Mouse (Mus musculus): Measurements from ENCODE around the gene Slit1. TPM values are rescaled to one million over a fixed set of nuclear protein-coding genes. Genes with fewer than 3 reads are reported as not detected.

Slit1 gene
- total RNA-seq, 1 experiment from 2014 or later = 0.05 TPM

DNA sequence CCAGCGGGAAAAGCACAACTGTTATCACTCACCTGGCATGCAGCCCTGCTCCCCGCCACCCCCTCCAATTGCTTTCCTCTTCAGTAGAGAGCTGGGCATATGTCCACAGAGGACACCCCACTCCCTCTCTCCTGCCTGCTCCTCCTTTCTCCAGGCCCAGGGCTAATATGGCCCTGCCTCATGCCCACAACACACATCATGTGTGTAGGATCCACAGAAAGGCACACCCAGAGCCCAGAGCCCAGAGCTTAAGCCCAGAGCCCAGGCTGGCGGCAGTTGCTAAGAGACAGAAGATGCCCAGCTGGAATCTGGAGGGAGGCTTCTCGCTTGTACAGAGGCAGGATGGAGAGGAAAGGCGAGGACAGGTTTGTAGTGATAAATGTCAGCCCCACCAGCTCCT lies 49.7 kb downstream of the Slit1 start:
- no peak for ATAC-seq (replicated peaks; ENCODE audit: low read depth, poor library complexity, severe bottlenecking)

DNA sequence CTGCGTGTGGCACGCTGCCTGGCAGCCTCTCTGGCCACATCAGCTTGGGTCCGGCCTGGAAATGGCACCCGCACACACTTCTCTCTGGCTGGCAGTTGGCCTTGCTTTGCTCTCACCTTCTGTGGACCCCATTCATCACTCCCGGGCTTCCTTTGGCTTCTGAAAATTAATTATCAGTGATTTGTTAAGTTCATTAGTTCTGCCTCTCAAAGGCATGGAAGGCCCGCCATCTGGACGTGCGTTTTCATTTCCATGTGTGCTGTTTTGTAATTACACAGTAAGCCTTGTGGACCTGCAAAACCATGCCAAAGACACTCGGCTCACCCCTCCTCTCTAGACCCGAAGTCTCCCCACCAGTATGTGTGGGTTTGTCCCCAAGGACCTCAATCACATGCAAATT lies 53.4 kb downstream of the Slit1 start:
- ATAC-seq (replicated peaks; ENCODE audit: low read depth, poor library complexity, severe bottlenecking) = no peak

- ATAC-seq (replicated peaks; ENCODE audit: low read depth, poor library complexity, severe bottlenecking) = no peak
Observed at GRCm38 (mm10) chr19:41688251-41688650, 55.2 kb downstream of the Slit1 start.

GRCm38 (mm10) chr19:41687836-41688235 lies 55.6 kb downstream of the Slit1 start:
- ATAC-seq (replicated peaks; ENCODE audit: low read depth, poor library complexity, severe bottlenecking) = no peak

- ATAC-seq (replicated peaks; ENCODE audit: low read depth, poor library complexity, severe bottlenecking) = no peak
Observed at GRCm38 (mm10) chr19:41686194-41686593, 57.3 kb downstream of the Slit1 start.

- ATAC-seq (replicated peaks; ENCODE audit: low read depth, poor library complexity, severe bottlenecking) = no peak
Observed at GRCm38 (mm10) chr19:41685453-41686086, 57.9 kb downstream of the Slit1 start.

- no peak for ATAC-seq (replicated peaks; ENCODE audit: low read depth, poor library complexity, severe bottlenecking)
Observed at GRCm38 (mm10) chr19:41684874-41685273, 58.6 kb downstream of the Slit1 start.

GRCm38 (mm10) chr19:41683951-41684350 lies 59.5 kb downstream of the Slit1 start:
- no peak for ATAC-seq (replicated peaks; ENCODE audit: low read depth, poor library complexity, severe bottlenecking)

GRCm38 (mm10) chr19:41680267-41680666 lies 63.2 kb downstream of the Slit1 start:
- no peak for ATAC-seq (replicated peaks; ENCODE audit: low read depth, poor library complexity, severe bottlenecking)

- no peak for ATAC-seq (replicated peaks; ENCODE audit: low read depth, poor library complexity, severe bottlenecking)
Observed at GRCm38 (mm10) chr19:41679028-41679427, 64.4 kb downstream of the Slit1 start.

DNA sequence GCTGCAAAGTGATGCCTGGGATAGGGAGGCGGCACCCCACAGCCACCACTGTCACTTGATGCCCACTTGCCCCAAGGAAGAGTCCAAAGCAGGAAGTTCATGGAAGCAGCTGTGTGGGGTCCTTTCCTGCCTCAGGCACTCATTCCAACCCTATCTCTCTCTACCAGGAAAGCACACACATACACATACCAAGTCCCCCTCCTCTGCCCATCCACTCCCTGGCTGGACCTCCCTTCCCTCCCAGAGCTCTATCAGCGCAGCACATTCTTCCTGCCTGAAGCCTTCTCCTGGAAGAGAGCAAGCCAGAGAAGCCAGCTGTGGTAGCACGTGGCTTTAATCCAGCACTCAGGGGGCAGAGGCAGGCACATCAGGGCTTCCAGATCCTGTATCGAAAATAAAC lies 65.9 kb downstream of the Slit1 start:
- ATAC-seq (replicated peaks; ENCODE audit: low read depth, poor library complexity, severe bottlenecking) = peak; percentile 64

DNA sequence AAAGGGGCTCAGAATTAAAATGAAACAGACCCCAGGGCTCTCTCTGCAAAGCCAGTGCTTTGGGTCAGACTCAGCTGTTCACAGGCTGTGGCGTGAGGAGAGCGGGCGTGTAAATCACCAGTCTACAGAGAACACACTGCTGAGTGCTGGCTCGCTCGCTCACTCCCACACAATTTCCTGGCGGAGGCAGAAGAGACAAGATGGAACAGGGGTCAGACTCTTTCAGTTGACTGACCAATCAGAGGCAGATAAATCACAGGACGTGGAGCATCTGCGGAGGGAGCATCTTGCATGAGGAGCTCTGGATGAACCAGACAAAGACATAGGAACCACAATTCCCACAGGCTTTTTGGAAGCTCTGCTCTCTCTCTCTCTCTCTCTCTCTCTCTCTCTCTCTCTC lies 67.9 kb downstream of the Slit1 start:
- ATAC-seq (replicated peaks; ENCODE audit: low read depth, poor library complexity, severe bottlenecking) = no peak

- ATAC-seq (replicated peaks; ENCODE audit: low read depth, poor library complexity, severe bottlenecking) = no peak
Observed at GRCm38 (mm10) chr19:41674366-41674765, 69.1 kb downstream of the Slit1 start.

- ATAC-seq (replicated peaks; ENCODE audit: low read depth, poor library complexity, severe bottlenecking) = no peak
Observed at GRCm38 (mm10) chr19:41672836-41673235, 70.6 kb downstream of the Slit1 start.

DNA sequence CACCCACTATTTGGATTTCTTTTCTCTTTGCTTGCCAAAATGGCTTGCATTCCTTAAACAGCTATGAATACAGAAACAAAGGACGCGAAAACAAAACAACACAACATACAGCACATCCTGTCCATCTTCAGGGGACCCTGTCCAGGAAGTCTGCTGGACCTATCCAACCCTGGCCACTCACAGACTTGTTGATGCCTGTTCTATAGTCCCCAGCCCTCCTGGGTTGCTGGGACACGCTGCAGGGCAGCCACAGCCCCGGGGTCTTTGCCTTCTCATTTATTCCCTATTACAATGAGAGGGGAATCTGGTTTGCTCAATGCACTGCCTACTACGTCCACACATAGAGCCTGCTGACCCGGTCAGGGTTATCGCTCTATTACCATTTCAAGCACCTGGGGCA lies 72.5 kb downstream of the Slit1 start:
- ATAC-seq (replicated peaks; ENCODE audit: low read depth, poor library complexity, severe bottlenecking) = no peak

- no peak for ATAC-seq (replicated peaks; ENCODE audit: low read depth, poor library complexity, severe bottlenecking)
Observed at GRCm38 (mm10) chr19:41670473-41670872, 73.0 kb downstream of the Slit1 start.

DNA sequence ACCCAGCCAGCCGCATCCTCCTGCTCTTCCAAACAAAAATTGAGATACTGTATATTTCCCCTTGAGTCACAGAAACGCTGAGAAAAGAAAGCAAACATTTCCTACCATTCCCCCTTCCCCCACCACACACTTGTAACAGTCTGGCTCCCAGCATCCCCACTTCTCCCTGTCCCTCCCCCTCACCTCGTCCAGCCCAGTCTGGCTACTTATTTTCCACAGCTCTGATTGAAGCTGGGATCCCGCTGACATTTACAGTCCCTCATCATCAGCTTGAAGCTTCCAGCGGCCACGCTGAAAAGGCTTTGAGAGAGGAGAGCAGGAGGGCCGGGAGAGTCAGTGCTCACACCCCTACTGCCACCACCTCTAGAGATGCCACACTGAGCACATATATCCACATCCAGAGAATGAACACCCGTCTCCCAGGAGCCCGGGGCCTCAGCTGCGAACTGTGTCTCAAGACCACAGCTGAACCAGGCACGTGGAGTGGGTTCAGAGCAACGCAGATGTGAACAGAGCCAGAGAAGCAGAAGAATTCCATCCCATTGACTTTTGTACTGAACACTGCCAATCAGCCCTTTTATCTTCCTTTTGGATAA lies 73.6 kb downstream of the Slit1 start:
- no peak for ATAC-seq (replicated peaks; ENCODE audit: low read depth, poor library complexity, severe bottlenecking)

GRCm38 (mm10) chr19:41667591-41667990 lies 75.9 kb downstream of the Slit1 start:
- no peak for ATAC-seq (replicated peaks; ENCODE audit: low read depth, poor library complexity, severe bottlenecking)

DNA sequence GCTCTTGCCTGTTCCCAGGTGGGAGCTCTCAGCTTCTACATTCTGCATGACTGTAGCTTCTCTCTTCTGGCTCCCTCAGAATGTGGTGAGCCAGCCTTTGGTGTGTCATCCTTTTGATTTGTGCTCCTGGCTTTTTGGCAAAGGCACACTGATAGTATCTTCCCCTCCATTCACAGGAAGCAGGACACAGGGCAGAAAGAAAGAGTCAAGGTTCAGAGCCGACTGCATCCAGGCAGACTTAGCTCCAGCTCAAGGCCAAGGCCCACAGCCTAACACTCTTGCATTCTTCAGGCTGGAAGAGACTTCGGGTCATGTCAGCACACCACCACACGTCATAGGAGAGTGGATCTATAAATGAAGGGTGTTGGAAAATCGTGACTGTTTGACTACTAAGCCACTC lies 77.5 kb downstream of the Slit1 start:
- ATAC-seq (replicated peaks; ENCODE audit: low read depth, poor library complexity, severe bottlenecking) = no peak

GRCm38 (mm10) chr19:41663506-41664242 lies 79.8 kb downstream of the Slit1 start:
- no peak for ATAC-seq (replicated peaks; ENCODE audit: low read depth, poor library complexity, severe bottlenecking)

GRCm38 (mm10) chr19:41661466-41661865 lies 82.0 kb downstream of the Slit1 start:
- ATAC-seq (replicated peaks; ENCODE audit: low read depth, poor library complexity, severe bottlenecking) = no peak

DNA sequence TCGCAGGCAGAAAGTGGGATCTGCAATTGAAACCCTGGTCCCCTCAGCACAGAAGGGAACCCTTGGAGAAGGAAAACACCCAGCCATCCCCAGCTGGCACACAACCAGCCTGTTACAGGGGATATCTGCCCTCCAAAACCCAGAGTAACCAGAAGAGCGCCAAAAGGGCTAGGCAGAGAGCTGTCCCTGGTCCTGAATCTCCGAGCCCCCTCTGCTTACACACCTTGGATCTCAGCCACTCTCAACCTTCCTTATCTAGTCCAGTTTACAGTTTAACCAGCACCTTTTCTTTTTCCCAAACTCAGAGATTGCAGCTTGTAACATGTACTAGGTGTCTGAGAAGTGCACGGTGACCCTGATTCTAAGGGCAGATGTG lies 82.5 kb downstream of the Slit1 start:
- peak; percentile 83 for ATAC-seq (replicated peaks; ENCODE audit: low read depth, poor library complexity, severe bottlenecking)
